Mouse (Mus musculus): Measurements from ENCODE around the gene 1810062G17Rik.

DNA sequence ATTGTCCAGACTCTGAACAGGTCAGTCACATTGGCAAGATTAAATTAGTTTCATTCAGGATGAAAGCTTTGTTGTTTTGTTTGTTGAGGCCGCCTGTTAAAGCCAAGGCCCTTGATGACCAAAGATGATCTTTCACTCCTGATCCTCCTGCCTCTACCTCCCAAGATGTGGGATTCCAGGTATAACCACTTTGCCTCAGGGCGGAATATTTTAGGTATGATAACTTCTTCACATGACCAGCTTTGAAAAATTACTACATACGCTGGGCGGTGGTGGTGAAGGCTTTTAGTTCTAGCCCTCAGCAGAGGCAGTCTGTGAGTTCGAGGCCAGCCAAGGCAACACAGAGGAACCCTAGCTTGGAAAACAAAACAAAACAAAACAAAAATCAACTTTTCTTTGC, 1.3 kb upstream of the 1810062G17Rik start:
- no peak for TF ChIP-seq POLR2AphosphoS2 (IDR thresholded peaks at IDR 0.05; ENCODE audit: insufficient read length, low read depth)
- TF ChIP-seq TCF12 (IDR thresholded peaks at IDR 0.05; ENCODE audit: insufficient read depth, poor library complexity, severe bottlenecking) = no peak
- TF ChIP-seq MAX (IDR thresholded peaks at IDR 0.05; ENCODE audit: low read depth) = no peak
- peak; percentile 76 for TF ChIP-seq USF1 (IDR thresholded peaks at IDR 0.05; ENCODE audit: low read depth)
- no peak for TF ChIP-seq POLR2A (IDR thresholded peaks at IDR 0.05; ENCODE audit: insufficient read length, low read depth)

All from myocyte (in vitro differentiated cells).